Mouse (Mus musculus) kidney, adult 9 months (tissue): ENCODE results near the gene 2210010C04Rik.

Source experiments
- DNase-seq: peaks from one replicate; pipeline ENCODE4 v3.0.0; 2022

The 2210010C04Rik gene

GRCm38 (mm10) chr6:41035409-41035808 is at the start of gene 2210010C04Rik:
Gene 2210010C04Rik (minus strand): TSS chr6:41035509.
- no peak for DNase-seq

DNA sequence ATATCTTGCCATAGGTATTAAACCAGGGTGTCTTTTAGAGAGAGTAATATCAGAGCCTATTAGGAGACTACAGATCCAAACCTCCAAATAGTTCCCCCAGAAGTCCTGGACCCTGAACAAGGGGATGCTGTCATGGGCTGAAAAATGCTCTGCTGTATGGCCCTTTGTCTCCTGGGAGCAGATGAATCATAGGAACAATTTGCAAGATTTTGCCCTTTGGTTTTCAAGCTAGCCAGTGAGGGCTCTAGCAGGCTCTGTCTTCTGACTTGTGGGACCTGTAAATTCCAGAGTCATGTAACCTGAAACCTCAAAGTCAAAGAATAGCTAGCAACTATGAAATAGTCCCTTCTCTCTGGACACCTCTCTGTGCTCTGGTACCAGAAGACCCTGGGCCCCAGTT is 44.8 kb upstream of the 2210010C04Rik start:
- DNase-seq = no peak

DNA sequence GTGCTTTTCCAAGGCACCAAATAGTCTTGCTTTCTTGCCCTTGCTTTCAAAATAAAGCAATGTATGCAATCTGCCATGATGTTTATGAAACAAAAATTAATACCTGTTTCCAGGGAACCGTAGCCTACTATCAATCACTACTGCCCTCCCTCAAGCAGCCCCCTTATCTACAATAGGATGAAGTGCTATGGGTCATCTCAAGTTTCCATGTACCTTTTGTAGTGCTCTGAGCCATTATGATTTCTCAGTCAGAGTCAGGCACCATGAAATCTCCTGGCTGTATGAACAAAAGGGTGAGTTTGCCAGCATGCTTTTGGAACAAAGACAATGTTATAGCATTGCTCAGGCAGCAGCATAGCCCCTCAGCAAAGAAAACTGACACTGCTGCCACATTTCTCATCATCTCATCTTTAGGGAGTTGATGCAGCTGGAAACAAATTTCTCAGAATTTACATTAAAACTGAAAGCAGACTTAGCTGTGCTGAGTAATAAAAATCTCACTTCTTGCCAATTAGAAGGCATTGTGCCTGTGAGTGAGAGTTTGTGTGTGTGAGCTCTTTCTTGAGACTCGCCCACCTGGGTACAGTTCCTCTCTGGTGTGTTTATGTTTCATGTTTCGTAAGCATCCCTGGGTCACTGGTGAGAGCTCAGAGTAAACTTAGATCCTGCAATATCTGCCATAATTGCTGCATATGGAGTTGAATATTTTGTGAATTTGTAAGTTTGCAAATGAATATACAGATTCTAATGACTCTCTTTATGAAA is 43.4 kb upstream of the 2210010C04Rik start:
- no peak for DNase-seq

- DNase-seq = no peak
Observed at GRCm38 (mm10) chr6:41075753-41076152, 40.4 kb upstream of the 2210010C04Rik start.

GRCm38 (mm10) chr6:41063332-41063731 is 28.0 kb upstream of the 2210010C04Rik start:
- DNase-seq = no peak

DNA sequence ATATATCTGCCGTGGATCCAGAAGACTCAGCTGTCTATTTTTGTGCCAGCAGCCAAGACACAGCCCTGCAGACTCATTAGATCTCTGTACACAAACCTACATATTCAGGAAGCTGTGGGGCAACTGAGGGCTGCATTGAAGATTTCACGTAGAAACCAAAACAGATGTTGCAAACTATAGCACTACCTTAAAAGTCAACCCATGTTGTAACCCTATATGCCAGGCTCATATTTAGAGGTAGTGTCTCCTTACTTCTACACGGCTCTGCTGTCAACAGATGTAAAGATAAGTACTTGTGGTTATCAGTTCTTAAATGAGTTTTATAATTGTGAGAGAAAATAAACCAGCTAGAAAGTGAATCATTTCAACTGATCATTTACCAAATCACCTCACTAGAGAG is 27.4 kb upstream of the 2210010C04Rik start:
- no peak for DNase-seq

GRCm38 (mm10) chr6:41062081-41062480 is 26.8 kb upstream of the 2210010C04Rik start:
- no peak for DNase-seq

GRCm38 (mm10) chr6:41061085-41061484 is 25.8 kb upstream of the 2210010C04Rik start:
- DNase-seq = no peak

DNA sequence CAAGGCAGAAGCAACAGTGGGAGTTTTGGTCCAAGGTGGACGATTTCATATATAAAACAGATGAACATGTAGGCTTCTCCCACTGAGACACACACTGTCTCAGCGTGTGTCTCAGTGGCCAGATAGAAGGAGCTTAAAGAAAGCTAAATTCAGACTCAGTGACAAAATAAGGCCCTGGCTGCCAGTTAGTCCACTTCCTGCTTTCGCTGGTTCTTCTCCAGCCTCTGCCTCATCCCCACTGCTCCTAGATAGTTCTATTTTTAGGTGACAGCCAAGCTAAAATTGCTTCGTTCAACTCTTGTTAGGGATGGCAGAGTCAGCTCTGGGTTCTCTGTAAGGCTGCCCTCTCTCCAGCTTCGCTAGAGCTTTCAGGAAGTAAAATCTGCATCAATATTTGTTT is 22.3 kb upstream of the 2210010C04Rik start:
- no peak for DNase-seq

- DNase-seq = peak; percentile 9
Observed at GRCm38 (mm10) chr6:41055581-41055980, 20.3 kb upstream of the 2210010C04Rik start.

DNA sequence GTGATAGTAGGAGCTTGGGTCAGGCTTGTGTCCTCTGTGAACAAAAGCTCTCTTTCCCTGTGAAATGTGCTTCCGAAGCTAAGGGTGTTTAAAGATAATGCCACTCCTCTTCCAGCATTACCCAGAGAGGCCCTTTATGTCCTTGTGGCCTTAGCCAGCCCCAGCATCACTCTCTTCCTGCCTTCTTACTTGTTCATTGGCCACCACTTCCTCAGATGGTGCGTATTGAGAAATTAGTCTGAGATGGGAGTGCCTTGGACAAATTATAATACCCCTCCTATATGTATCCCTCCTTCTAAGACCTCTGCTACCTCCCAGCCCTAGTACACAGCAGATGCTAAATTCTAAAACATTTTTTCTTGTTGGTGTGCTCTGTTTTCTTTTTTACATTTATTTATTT is 19.1 kb upstream of the 2210010C04Rik start:
- no peak for DNase-seq

DNA sequence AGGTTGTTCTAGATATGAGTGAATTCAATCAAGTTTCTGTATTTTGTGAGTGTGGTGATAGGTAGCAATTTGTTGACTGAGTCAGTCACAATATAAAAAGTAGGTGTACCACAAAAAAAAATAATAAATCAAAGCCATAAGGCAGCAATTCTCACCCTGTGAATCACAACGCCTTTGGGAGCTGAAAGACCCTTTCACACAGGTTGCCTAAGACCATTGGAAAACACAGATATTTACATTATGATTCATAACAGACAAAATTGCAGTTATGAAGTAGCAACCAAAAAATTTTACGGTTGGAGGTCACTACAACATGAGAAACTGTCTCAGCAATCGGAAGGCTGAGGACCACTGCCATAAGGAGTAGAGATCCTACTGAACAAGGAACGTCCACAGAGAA is 16.5 kb upstream of the 2210010C04Rik start:
- no peak for DNase-seq

DNA sequence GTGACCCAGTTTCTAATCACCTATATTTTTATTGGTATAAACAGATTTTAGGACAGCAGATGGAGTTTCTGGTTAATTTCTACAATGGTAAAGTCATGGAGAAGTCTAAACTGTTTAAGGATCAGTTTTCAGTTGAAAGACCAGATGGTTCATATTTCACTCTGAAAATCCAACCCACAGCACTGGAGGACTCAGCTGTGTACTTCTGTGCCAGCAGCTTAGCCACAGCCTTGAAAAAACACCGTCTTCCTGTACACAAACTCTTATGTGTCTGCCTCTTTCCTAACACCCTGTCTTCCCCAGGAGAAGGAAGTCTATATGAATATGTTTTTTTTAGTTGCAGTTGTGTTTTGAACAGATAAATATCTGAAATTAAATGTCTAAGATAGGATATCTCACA is 13.3 kb upstream of the 2210010C04Rik start:
- DNase-seq = no peak

DNA sequence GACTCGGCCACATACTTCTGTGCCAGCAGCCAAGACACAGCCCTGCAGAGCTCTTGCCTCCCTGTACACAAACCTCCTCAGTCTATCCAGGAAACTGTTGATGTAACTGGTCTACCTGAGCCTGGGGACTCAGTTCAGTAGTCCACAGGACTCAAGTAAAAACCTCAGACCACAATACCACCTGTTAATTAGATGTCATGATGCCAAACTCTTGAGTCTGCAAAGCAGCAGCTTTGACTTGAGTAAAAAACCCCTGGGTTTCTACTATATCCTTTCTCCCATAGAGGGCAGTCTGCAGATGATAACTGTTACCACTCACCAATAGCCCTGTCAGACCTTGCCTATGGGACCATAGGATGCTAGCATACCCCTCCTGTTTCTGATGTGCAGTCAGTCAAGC is 12.7 kb upstream of the 2210010C04Rik start:
- no peak for DNase-seq

- no peak for DNase-seq
Observed at GRCm38 (mm10) chr6:41047202-41047601, 11.9 kb upstream of the 2210010C04Rik start.

- no peak for DNase-seq
Observed at GRCm38 (mm10) chr6:41046553-41046952, 11.2 kb upstream of the 2210010C04Rik start.

GRCm38 (mm10) chr6:41044753-41045152 is 9.4 kb upstream of the 2210010C04Rik start:
- no peak for DNase-seq

- no peak for DNase-seq
Observed at GRCm38 (mm10) chr6:41044314-41044713, 9.0 kb upstream of the 2210010C04Rik start.

DNA sequence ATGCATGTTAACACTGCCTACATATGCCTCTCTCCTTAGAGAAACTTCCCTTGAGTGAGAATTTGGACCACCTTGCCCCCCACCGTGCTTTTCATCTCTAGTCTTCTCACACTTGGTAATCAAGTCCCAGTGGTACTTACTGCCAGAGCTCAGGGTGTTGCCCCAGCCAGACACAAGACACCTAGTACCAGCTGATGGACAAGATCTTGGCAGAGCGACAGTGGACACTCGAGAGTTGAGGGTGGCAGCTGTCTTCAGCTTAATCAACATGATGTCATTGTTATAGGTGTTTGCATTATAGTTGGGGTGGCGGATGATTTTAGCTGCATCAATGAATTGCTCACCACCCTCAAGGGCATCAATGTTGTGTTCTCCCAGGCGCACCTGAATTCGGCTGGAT is 2.5 kb downstream of the 2210010C04Rik start:
- no peak for DNase-seq

- DNase-seq = no peak
Observed at GRCm38 (mm10) chr6:41032231-41032630, 3.1 kb downstream of the 2210010C04Rik start.

- DNase-seq = no peak
Observed at GRCm38 (mm10) chr6:41030821-41031220, 4.5 kb downstream of the 2210010C04Rik start.

GRCm38 (mm10) chr6:41027053-41027452 is 8.3 kb downstream of the 2210010C04Rik start:
- peak; percentile 0 for DNase-seq

GRCm38 (mm10) chr6:41025873-41026650 is 9.2 kb downstream of the 2210010C04Rik start:
- no peak for DNase-seq

- DNase-seq = no peak
Observed at GRCm38 (mm10) chr6:41019140-41019539, 16.2 kb downstream of the 2210010C04Rik start.
